ENCODE assay signal across 27 mouse cellular contexts in genomic region chr4:155098572-155098971, GRCm38 (mm10). TPM values are rescaled to one million over a fixed set of nuclear protein-coding genes. Genes with fewer than 3 reads are reported as not detected.
A peak's percentile ranks its signal among the peaks of the same experiment; 100 is the strongest.
DNase-seq lines count a peak whose midpoint lies in the region; ATAC-seq lines count a peak whose summit lies in the region.
"Had no signal": no experiment of that assay in that cellular context is flagged by ENCODE, and none has a peak within 500 bp of the region (broad histone marks: within the 10 kb centered on the region; RNA-seq: fewer than 3 reads in every experiment).

No protein-coding gene starts in this region.

- ATAC-seq in heart, embryonic 16.5 days (replicated peaks; ENCODE audit: extremely low read depth, insufficient read depth, low FRiP score) = no peak
- no peak for ATAC-seq in hindbrain, embryonic 13.5 days (ENCODE audit: low FRiP score)
- no peak for ATAC-seq in hindbrain, embryonic 11.5 days (ENCODE audit: low FRiP score)
- no peak for ATAC-seq in neural tube, embryonic 13.5 days (ENCODE audit: low read depth)
- ATAC-seq in neural tube, embryonic 15.5 days (ENCODE audit: low FRiP score) = no peak
- ATAC-seq: activated CD4-positive, CD25-positive, alpha-beta regulatory T cell, adult 4 months; CD4-positive, CD25-positive, alpha-beta regulatory T cell, adult 4 months; forebrain, embryonic 13.5 days; forebrain, embryonic 16.5 days; intestine, postnatal 0 days had no signal

- H3K9me3 ChIP-seq in heart, embryonic 16.5 days (replicated peaks; ENCODE audit: control insufficient read depth, low read length) = no peaks in the 10 kb centered on the region
- no peaks in the 10 kb centered on the region for H3K9me3 ChIP-seq in heart, embryonic 10.5 days
- no peaks in the 10 kb centered on the region for H3K9me3 ChIP-seq in hindbrain, embryonic 13.5 days
- H3K9me3 ChIP-seq in hindbrain, embryonic 11.5 days (ENCODE audit: control insufficient read depth, low read length) = no peaks in the 10 kb centered on the region
- no peaks in the 10 kb centered on the region for H3K9me3 ChIP-seq in neural tube, embryonic 13.5 days
- H3K9me3 ChIP-seq in neural tube, embryonic 15.5 days (replicated peaks) = no peaks in the 10 kb centered on the region
- H3K9me3 ChIP-seq in forebrain, embryonic 10.5 days = no peaks in the 10 kb centered on the region
- H3K9me3 ChIP-seq: embryonic facial prominence, embryonic 10.5 days; embryonic facial prominence, embryonic 13.5 days; forebrain, embryonic 13.5 days; heart, embryonic 13.5 days; hindbrain, embryonic 15.5 days had no signal

- H3K27ac ChIP-seq in heart, embryonic 16.5 days (ENCODE audit: low read length) = no peak overlapping the region
- no peak overlapping the region for H3K27ac ChIP-seq in heart, embryonic 10.5 days
- H3K27ac ChIP-seq in hindbrain, embryonic 13.5 days = no peak overlapping the region
- no peak overlapping the region for H3K27ac ChIP-seq in hindbrain, embryonic 11.5 days (ENCODE audit: low read depth, low read length)
- H3K27ac ChIP-seq in neural tube, embryonic 13.5 days (replicated peaks) = no peak overlapping the region
- no peak overlapping the region for H3K27ac ChIP-seq in neural tube, embryonic 15.5 days (replicated peaks)
- no peak overlapping the region for H3K27ac ChIP-seq in forebrain, embryonic 10.5 days
- H3K27ac ChIP-seq: embryonic facial prominence, embryonic 10.5 days; embryonic facial prominence, embryonic 13.5 days; forebrain, embryonic 13.5 days; heart, embryonic 13.5 days; hindbrain, embryonic 15.5 days had no signal

- H3K4me1 ChIP-seq in heart, embryonic 16.5 days (ENCODE audit: control insufficient read depth, insufficient read depth, low read length) = peaks cover 3% of the 10 kb centered on the region; the same call in 1 of the 2 replicates
- peaks cover 33% of the 10 kb centered on the region for H3K4me1 ChIP-seq in heart, embryonic 10.5 days
- peaks cover 4% of the 10 kb centered on the region for H3K4me1 ChIP-seq in hindbrain, embryonic 13.5 days (replicated peaks)
- no peaks in the 10 kb centered on the region; the same call in 1 of the 2 replicates for H3K4me1 ChIP-seq in hindbrain, embryonic 11.5 days (replicated peaks; ENCODE audit: control insufficient read depth, insufficient read depth, low read length)
- H3K4me1 ChIP-seq in neural tube, embryonic 13.5 days (replicated peaks) = peaks cover 4% of the 10 kb centered on the region
- peaks cover 8% of the 10 kb centered on the region; the same call in 1 of the 2 replicates for H3K4me1 ChIP-seq in neural tube, embryonic 15.5 days
- H3K4me1 ChIP-seq in forebrain, embryonic 10.5 days = peaks cover 31% of the 10 kb centered on the region

- H3K4me3 ChIP-seq in heart, embryonic 16.5 days (ENCODE audit: low read length) = no peak overlapping the region
- no peak overlapping the region for H3K4me3 ChIP-seq in heart, embryonic 10.5 days
- H3K4me3 ChIP-seq in hindbrain, embryonic 13.5 days = no peak overlapping the region
- H3K4me3 ChIP-seq in hindbrain, embryonic 11.5 days (ENCODE audit: low read depth, low read length) = no peak overlapping the region
- H3K4me3 ChIP-seq in neural tube, embryonic 13.5 days = no peak overlapping the region
- H3K4me3 ChIP-seq in neural tube, embryonic 15.5 days (replicated peaks) = no peak overlapping the region
- H3K4me3 ChIP-seq in forebrain, embryonic 10.5 days = no peak overlapping the region
- H3K4me3 ChIP-seq: embryonic facial prominence, embryonic 10.5 days; embryonic facial prominence, embryonic 13.5 days; erythroblast, embryonic 14.5 days; forebrain, embryonic 13.5 days; heart, embryonic 13.5 days; hindbrain, embryonic 15.5 days had no signal

- H3K4me2 ChIP-seq in heart, embryonic 16.5 days (ENCODE audit: low read depth, low read length) = no peak overlapping the region
- no peak overlapping the region for H3K4me2 ChIP-seq in hindbrain, embryonic 13.5 days
- no peak overlapping the region for H3K4me2 ChIP-seq in hindbrain, embryonic 11.5 days (replicated peaks; ENCODE audit: low read depth, low read length)
- H3K4me2 ChIP-seq in neural tube, embryonic 13.5 days = no peak overlapping the region
- H3K4me2 ChIP-seq in neural tube, embryonic 15.5 days = no peak overlapping the region
- H3K4me2 ChIP-seq: embryonic facial prominence, embryonic 13.5 days; forebrain, embryonic 13.5 days; heart, embryonic 13.5 days; hindbrain, embryonic 15.5 days had no signal

- 50% methylated on average over 4 of the region's 4 CpGs for WGBS in heart, embryonic 16.5 days
- 53% methylated on average over 4 of the region's 4 CpGs for WGBS in heart, embryonic 10.5 days
- WGBS in hindbrain, embryonic 13.5 days = 72% methylated on average over 4 of the region's 4 CpGs
- 81% methylated on average over 4 of the region's 4 CpGs for WGBS in hindbrain, embryonic 11.5 days
- 73% methylated on average over 4 of the region's 4 CpGs for WGBS in neural tube, embryonic 13.5 days
- whole genome bisulfite sequencing in neural tube, embryonic 15.5 days = 76% methylated on average over 4 of the region's 4 CpGs
- WGBS in forebrain, embryonic 10.5 days = 90% methylated on average over 4 of the region's 4 CpGs

- H3K9ac ChIP-seq in heart, embryonic 16.5 days (ENCODE audit: low read length) = 0 out of 2 replicates have a peak overlapping the region, but pooled peaks have one; percentile 17
- 0 out of 2 replicates have a peak overlapping the region, but pooled peaks have one; percentile 8 for H3K9ac ChIP-seq in hindbrain, embryonic 13.5 days
- no peak overlapping the region for H3K9ac ChIP-seq in hindbrain, embryonic 11.5 days (ENCODE audit: low read depth, low read length)
- H3K9ac ChIP-seq in neural tube, embryonic 13.5 days = 0 out of 2 replicates have a peak overlapping the region, but pooled peaks have one; percentile 1
- H3K9ac ChIP-seq in neural tube, embryonic 15.5 days (replicated peaks) = no peak overlapping the region
- H3K9ac ChIP-seq: embryonic facial prominence, embryonic 13.5 days; forebrain, embryonic 13.5 days; hindbrain, embryonic 15.5 days had no signal

- H3K27me3 ChIP-seq in heart, embryonic 16.5 days (ENCODE audit: control insufficient read depth, insufficient read depth, low read length) = no peaks in the 10 kb centered on the region
- H3K27me3 ChIP-seq in heart, embryonic 10.5 days (ENCODE audit: insufficient read depth, poor library complexity, severe bottlenecking) = no peaks in the 10 kb centered on the region
- H3K27me3 ChIP-seq in hindbrain, embryonic 13.5 days = no peaks in the 10 kb centered on the region
- no peaks in the 10 kb centered on the region for H3K27me3 ChIP-seq in hindbrain, embryonic 11.5 days (ENCODE audit: control insufficient read depth, insufficient read depth, low read length)
- H3K27me3 ChIP-seq in neural tube, embryonic 13.5 days = no peaks in the 10 kb centered on the region
- H3K27me3 ChIP-seq in neural tube, embryonic 15.5 days (replicated peaks) = no peaks in the 10 kb centered on the region
- H3K27me3 ChIP-seq in forebrain, embryonic 10.5 days (ENCODE audit: poor library complexity, severe bottlenecking) = no peaks in the 10 kb centered on the region
- H3K27me3 ChIP-seq: embryonic facial prominence, embryonic 13.5 days; forebrain, embryonic 13.5 days; heart, embryonic 13.5 days; hindbrain, embryonic 15.5 days had no signal

- no peak for DNase-seq in heart, embryonic 10.5 days (ENCODE audit: low spot score)
- no peak for DNase-seq in hindbrain, embryonic 11.5 days (ENCODE audit: low spot score)
- no peak for DNase-seq in forebrain, embryonic 10.5 days (ENCODE audit: extremely low spot score, low spot score)
- DNase-seq: adrenal gland, adult 8-10 months; adrenal gland, postnatal 25 days; B cell, adult 2 months; cerebellum, adult 11-12 months; cerebellum, adult 8-10 months; cerebellum, postnatal 36 days; embryo, embryonic 11 days; gastrocnemius, postnatal 10 days; gastrocnemius, postnatal 36 days; heart, postnatal 36 days had no signal

- no peaks in the 10 kb centered on the region for H3K36me3 ChIP-seq in heart, embryonic 16.5 days (ENCODE audit: control insufficient read depth, insufficient read depth)
- no peaks in the 10 kb centered on the region for H3K36me3 ChIP-seq in heart, embryonic 10.5 days
- H3K36me3 ChIP-seq in hindbrain, embryonic 13.5 days = no peaks in the 10 kb centered on the region
- H3K36me3 ChIP-seq in hindbrain, embryonic 11.5 days (ENCODE audit: control insufficient read depth, insufficient read depth, low read length) = no peaks in the 10 kb centered on the region
- H3K36me3 ChIP-seq in neural tube, embryonic 13.5 days = no peaks in the 10 kb centered on the region
- H3K36me3 ChIP-seq in neural tube, embryonic 15.5 days = no peaks in the 10 kb centered on the region
- no peaks in the 10 kb centered on the region for H3K36me3 ChIP-seq in forebrain, embryonic 10.5 days (replicated peaks)
- H3K36me3 ChIP-seq: embryonic facial prominence, embryonic 10.5 days; embryonic facial prominence, embryonic 13.5 days; heart, embryonic 13.5 days; hindbrain, embryonic 15.5 days had no signal

RNA-seq across cellular contexts. Expression of gene Morn1, which starts 12.2 kb away (rescaled TPM):
- 1.8 and 3.0 TPM in 2 replicates for polyA plus RNA-seq in heart, embryonic 16.5 days (2015; fragmentation: Nextera tagmentation; extraction: Ambion mirVana)
- 3.6 and 4.6 TPM in 2 replicates for polyA plus RNA-seq in heart, embryonic 10.5 days (2016; fragmentation: Nextera tagmentation; extraction: Ambion mirVana)
- polyA plus RNA-seq in hindbrain, embryonic 13.5 days (2015; fragmentation: Nextera tagmentation; extraction: Ambion mirVana) = 7.1 and 8.0 TPM in 2 replicates
- polyA plus RNA-seq in hindbrain, embryonic 11.5 days (2014; fragmentation: Nextera tagmentation; extraction: Ambion mirVana) = 3.3 and 4.2 TPM in 2 replicates
- 5.6 and 5.7 TPM in 2 replicates for polyA plus RNA-seq in neural tube, embryonic 13.5 days (2015; fragmentation: Nextera tagmentation; extraction: Ambion mirVana)
- polyA plus RNA-seq in neural tube, embryonic 15.5 days (2015; fragmentation: Nextera tagmentation; extraction: Ambion mirVana) = 6.4 and 6.7 TPM in 2 replicates
- 4.5 and 6.8 TPM in 2 replicates for polyA plus RNA-seq in forebrain, embryonic 10.5 days (2016; fragmentation: Nextera tagmentation; extraction: Ambion mirVana)

RNA-seq across cellular contexts. Expression of gene Rer1, which starts 12.4 kb away (rescaled TPM):
- polyA plus RNA-seq in heart, embryonic 16.5 days (2015; fragmentation: Nextera tagmentation; extraction: Ambion mirVana) = 116 and 138 TPM in 2 replicates
- polyA plus RNA-seq in heart, embryonic 10.5 days (2016; fragmentation: Nextera tagmentation; extraction: Ambion mirVana) = 144 and 165 TPM in 2 replicates
- polyA plus RNA-seq in hindbrain, embryonic 13.5 days (2015; fragmentation: Nextera tagmentation; extraction: Ambion mirVana) = 123 and 132 TPM in 2 replicates
- 156 and 166 TPM in 2 replicates for polyA plus RNA-seq in hindbrain, embryonic 11.5 days (2014; fragmentation: Nextera tagmentation; extraction: Ambion mirVana)
- 136 and 141 TPM in 2 replicates for polyA plus RNA-seq in neural tube, embryonic 13.5 days (2015; fragmentation: Nextera tagmentation; extraction: Ambion mirVana)
- 130 and 139 TPM in 2 replicates for polyA plus RNA-seq in neural tube, embryonic 15.5 days (2015; fragmentation: Nextera tagmentation; extraction: Ambion mirVana)
- polyA plus RNA-seq in forebrain, embryonic 10.5 days (2016; fragmentation: Nextera tagmentation; extraction: Ambion mirVana) = 133 and 137 TPM in 2 replicates

RNA-seq across cellular contexts. Expression of gene Pex10, which starts 31.8 kb away (rescaled TPM):
- polyA plus RNA-seq in heart, embryonic 16.5 days (2015; fragmentation: Nextera tagmentation; extraction: Ambion mirVana) = 17.3 and 18.0 TPM in 2 replicates
- 17.3 and 19.4 TPM in 2 replicates for polyA plus RNA-seq in heart, embryonic 10.5 days (2016; fragmentation: Nextera tagmentation; extraction: Ambion mirVana)
- 18.6 and 24.2 TPM in 2 replicates for polyA plus RNA-seq in hindbrain, embryonic 13.5 days (2015; fragmentation: Nextera tagmentation; extraction: Ambion mirVana)
- polyA plus RNA-seq in hindbrain, embryonic 11.5 days (2014; fragmentation: Nextera tagmentation; extraction: Ambion mirVana) = 5.6 and 7.8 TPM in 2 replicates
- polyA plus RNA-seq in neural tube, embryonic 13.5 days (2015; fragmentation: Nextera tagmentation; extraction: Ambion mirVana) = 15.9 and 17.8 TPM in 2 replicates
- polyA plus RNA-seq in neural tube, embryonic 15.5 days (2015; fragmentation: Nextera tagmentation; extraction: Ambion mirVana) = 22.3 and 23.5 TPM in 2 replicates
- 22.2 TPM in 2 replicates for polyA plus RNA-seq in forebrain, embryonic 10.5 days (2016; fragmentation: Nextera tagmentation; extraction: Ambion mirVana)

RNA-seq across cellular contexts. Expression of gene Plch2, which starts 42.0 kb away (rescaled TPM):
- 1.0 and 1.4 TPM in 2 replicates for polyA plus RNA-seq in heart, embryonic 16.5 days (2015; fragmentation: Nextera tagmentation; extraction: Ambion mirVana)
- 0.41 and 0.57 TPM in 2 replicates for polyA plus RNA-seq in heart, embryonic 10.5 days (2016; fragmentation: Nextera tagmentation; extraction: Ambion mirVana)
- 8.4 and 11.1 TPM in 2 replicates for polyA plus RNA-seq in hindbrain, embryonic 13.5 days (2015; fragmentation: Nextera tagmentation; extraction: Ambion mirVana)
- 1.5 and 2.1 TPM in 2 replicates for polyA plus RNA-seq in hindbrain, embryonic 11.5 days (2014; fragmentation: Nextera tagmentation; extraction: Ambion mirVana)
- 6.1 and 6.2 TPM in 2 replicates for polyA plus RNA-seq in neural tube, embryonic 13.5 days (2015; fragmentation: Nextera tagmentation; extraction: Ambion mirVana)
- polyA plus RNA-seq in neural tube, embryonic 15.5 days (2015; fragmentation: Nextera tagmentation; extraction: Ambion mirVana) = 16.0 and 18.7 TPM in 2 replicates
- polyA plus RNA-seq in forebrain, embryonic 10.5 days (2016; fragmentation: Nextera tagmentation; extraction: Ambion mirVana) = 0.43 and 0.64 TPM in 2 replicates
- polyA plus RNA-seq: activated CD4-positive, CD25-positive, alpha-beta regulatory T cell, adult 4 months; CD4-positive, CD25-positive, alpha-beta regulatory T cell, adult 4 months; erythroblast, embryonic 14.5 days had no signal

Comparison
In these comparisons a context has a peak if more than half of its experiments do, and no peak if none do; other contexts are left out.
1. H3K9ac ChIP-seq: peak in heart, embryonic 16.5 days (single experiment), hindbrain, embryonic 13.5 days (single experiment) and neural tube, embryonic 13.5 days (single experiment); none in hindbrain, embryonic 11.5 days (single experiment) and neural tube, embryonic 15.5 days (single experiment).